Mouse (Mus musculus): ENCODE measurements around the gene Opcml. TPM values are rescaled to one million over a fixed set of nuclear protein-coding genes. Genes with fewer than 3 reads are reported as not detected.

Opcml gene
- total RNA-seq, 1 experiment: 0.49 TPM

DNA sequence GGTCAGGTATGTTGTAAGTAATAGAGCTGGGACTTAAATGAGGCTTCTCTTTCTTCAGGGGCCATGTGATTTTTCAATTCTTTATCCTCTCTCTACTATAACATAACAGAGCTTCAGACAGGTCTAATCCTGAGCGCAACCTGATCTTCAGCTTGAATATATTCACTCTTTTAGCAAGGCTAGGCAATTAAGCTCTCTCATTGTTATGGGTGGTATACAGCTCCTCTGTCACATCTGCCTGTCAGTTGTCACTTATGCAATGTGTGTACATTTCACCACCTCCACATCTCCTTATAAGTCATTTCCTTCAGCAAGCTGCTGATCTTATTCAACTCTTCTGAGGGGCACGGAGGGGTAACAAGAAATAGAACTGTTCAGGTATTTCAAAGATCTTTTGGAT is 924.0 kb downstream of the Opcml start:
- in situ Hi-C loops (cut with MboI; ENCODE audit: low sequenced_read_pairs in 2 of 2, unreplicated experiment in 2 of 2): no loop called here
- H3K27ac ChIP-seq (ENCODE audit: insufficient read depth, low read depth, low read length, poor library complexity, severe bottlenecking): no peak overlapping the region
- no peaks in the 10 kb centered on the region for H3K36me3 ChIP-seq (ENCODE audit: control insufficient read depth, insufficient read depth, low read length, poor library complexity, severe bottlenecking)
- H3K4me1 ChIP-seq (ENCODE audit: control insufficient read depth in 2 of 2, insufficient read depth in 2 of 2, low read length in 2 of 2, poor library complexity in 1 of 2): no peaks in the 10 kb centered on the region
- no peak for DNase-seq (ENCODE audit: low read depth, low spot score)
- TF ChIP-seq MAFK (IDR thresholded peaks at IDR 0.05; ENCODE audit: insufficient read depth, low read depth, low read length) (no peak), CHD2 (IDR thresholded peaks at IDR 0.05; ENCODE audit: low read depth, low read length) (no peak), HCFC1 (IDR thresholded peaks at IDR 0.05; ENCODE audit: borderline replicate concordance, insufficient read depth, low read length) (no peak)
- H3K9ac ChIP-seq (ENCODE audit: insufficient read depth, low read depth, low read length, poor library complexity, severe bottlenecking): no peak overlapping the region
- H3K4me3 ChIP-seq (ENCODE audit: insufficient read depth in 1 of 2, low read depth in 1 of 2, low read length in 2 of 2, poor library complexity in 1 of 2, severe bottlenecking in 1 of 2): no peak overlapping the region
- no peaks in the 10 kb centered on the region for H3K9me3 ChIP-seq (ENCODE audit: control insufficient read depth, insufficient read depth, low read depth, low read length)

DNA sequence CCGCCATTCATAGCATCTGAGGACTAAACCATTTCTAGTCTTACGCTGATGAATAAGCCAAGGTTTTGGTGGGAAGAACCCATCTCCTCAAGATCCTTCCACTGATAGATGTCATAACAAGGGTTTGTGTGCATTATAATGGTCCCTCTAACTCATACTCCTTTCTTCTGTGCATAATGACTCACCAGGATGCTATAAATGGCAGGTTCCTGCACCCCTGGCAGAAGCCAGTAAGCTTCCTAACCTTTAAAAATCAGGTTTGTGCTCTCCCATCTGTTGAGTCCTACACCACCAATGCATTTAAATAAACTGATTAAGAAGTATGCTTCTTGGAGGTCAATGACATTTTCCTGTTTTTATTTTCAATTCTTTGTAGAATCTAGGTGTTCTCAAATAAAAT is 929.6 kb downstream of the Opcml start:
- TF ChIP-seq ZNF384 (IDR thresholded peaks at IDR 0.05; ENCODE audit: low read depth, low read length): no peak
- TF ChIP-seq HCFC1 (IDR thresholded peaks at IDR 0.05; ENCODE audit: borderline replicate concordance, insufficient read depth, low read length): no peak
- no peak for TF ChIP-seq ZC3H11A (IDR thresholded peaks at IDR 0.05; ENCODE audit: borderline replicate concordance, low read depth, low read length)
- no peak for TF ChIP-seq CHD2 (IDR thresholded peaks at IDR 0.05; ENCODE audit: low read depth, low read length)
- no peak for TF ChIP-seq MAFK (IDR thresholded peaks at IDR 0.05; ENCODE audit: insufficient read depth, low read depth, low read length)
- in situ Hi-C loops (cut with MboI; ENCODE audit: low sequenced_read_pairs in 2 of 2, unreplicated experiment in 2 of 2): no loop called here
- H3K4me1 ChIP-seq (ENCODE audit: control insufficient read depth in 2 of 2, insufficient read depth in 2 of 2, low read length in 2 of 2, poor library complexity in 1 of 2): no peaks in the 10 kb centered on the region
- H3K9ac ChIP-seq (ENCODE audit: insufficient read depth, low read depth, low read length, poor library complexity, severe bottlenecking): no peak overlapping the region
- no peak overlapping the region for H3K4me3 ChIP-seq (ENCODE audit: insufficient read depth in 1 of 2, low read depth in 1 of 2, low read length in 2 of 2, poor library complexity in 1 of 2, severe bottlenecking in 1 of 2)
- no peaks in the 10 kb centered on the region for H3K9me3 ChIP-seq (ENCODE audit: control insufficient read depth, insufficient read depth, low read depth, low read length)
- DNase-seq (ENCODE audit: low read depth, low spot score): no peak
- no peak overlapping the region for H3K27ac ChIP-seq (ENCODE audit: insufficient read depth, low read depth, low read length, poor library complexity, severe bottlenecking)
- H3K36me3 ChIP-seq (ENCODE audit: control insufficient read depth, insufficient read depth, low read length, poor library complexity, severe bottlenecking): no peaks in the 10 kb centered on the region

DNA sequence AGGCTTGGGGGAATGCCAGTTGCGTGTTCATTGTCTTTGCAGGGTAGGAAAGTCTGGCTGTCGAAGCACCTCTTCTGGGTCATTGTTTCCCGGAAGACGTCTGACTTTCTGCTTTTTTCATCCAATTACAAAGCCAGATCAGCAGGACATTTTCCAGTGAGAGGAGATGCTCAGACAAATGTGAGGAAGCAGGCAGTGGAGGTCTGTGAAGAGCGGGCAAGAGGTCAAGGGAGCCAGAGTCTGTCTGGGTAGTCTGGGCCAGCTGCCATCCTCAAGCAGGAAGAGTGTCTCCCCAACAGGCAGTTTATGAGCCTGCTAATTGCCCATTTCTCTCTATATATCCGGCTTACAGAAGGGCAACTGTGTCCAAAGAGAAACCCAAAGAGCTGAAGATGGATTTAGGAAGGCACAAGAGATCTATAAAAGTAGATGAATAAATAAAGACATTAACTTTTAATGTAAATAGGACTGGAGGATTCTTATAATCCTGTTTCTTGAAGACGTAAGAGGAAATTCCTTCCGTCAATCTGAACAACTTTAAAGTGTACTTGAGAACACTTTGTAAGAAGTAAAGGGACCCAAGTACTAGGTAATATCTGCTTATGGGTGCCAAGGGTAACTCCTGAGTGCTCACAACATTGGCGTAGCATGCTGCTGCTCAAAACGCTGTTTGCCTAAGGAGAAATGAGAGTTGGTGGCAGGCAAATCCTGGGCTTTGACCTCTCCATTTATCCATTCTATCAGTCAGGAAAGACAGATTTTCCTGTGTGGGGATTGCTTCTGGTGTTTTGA is 941.4 kb downstream of the Opcml start:
- TF ChIP-seq ZC3H11A (IDR thresholded peaks at IDR 0.05; ENCODE audit: borderline replicate concordance, low read depth, low read length): no peak
- no peak for TF ChIP-seq MAFK (IDR thresholded peaks at IDR 0.05; ENCODE audit: insufficient read depth, low read depth, low read length)
- TF ChIP-seq CHD2 (IDR thresholded peaks at IDR 0.05; ENCODE audit: low read depth, low read length): no peak
- TF ChIP-seq ZNF384 (IDR thresholded peaks at IDR 0.05; ENCODE audit: low read depth, low read length): no peak
- no peak for TF ChIP-seq HCFC1 (IDR thresholded peaks at IDR 0.05; ENCODE audit: borderline replicate concordance, insufficient read depth, low read length)
- in situ Hi-C loops (cut with MboI; ENCODE audit: low sequenced_read_pairs in 2 of 2, unreplicated experiment in 2 of 2): loop anchor here in 1 of 2 experiments (25.0 kb wide), 1 partner anchor 470 kb away; no protein-coding TSS in a partner anchor
- DNase-seq (ENCODE audit: low read depth, low spot score): no peak

DNA sequence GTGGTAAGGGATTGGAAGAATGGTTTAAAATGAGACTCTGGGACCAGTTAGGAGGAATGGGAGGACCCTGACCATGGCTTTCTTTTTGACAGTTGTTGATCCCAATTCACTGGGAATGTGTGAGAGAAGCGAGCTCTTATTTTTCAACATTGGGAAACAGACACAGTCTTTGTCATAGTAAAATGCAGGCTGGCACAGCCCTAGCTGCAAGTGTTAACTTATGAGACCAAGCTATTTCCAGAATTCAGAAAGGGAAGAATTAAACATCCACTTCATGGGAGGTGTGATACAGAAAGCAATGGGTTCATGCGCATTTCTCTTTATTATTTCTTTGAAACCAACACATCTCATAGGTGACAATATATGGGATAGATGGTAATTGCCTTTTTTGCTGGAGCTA is 947.4 kb downstream of the Opcml start:
- no peak overlapping the region for H3K9ac ChIP-seq (ENCODE audit: insufficient read depth, low read depth, low read length, poor library complexity, severe bottlenecking)
- no peaks in the 10 kb centered on the region for H3K9me3 ChIP-seq (ENCODE audit: control insufficient read depth, insufficient read depth, low read depth, low read length)
- DNase-seq (ENCODE audit: low read depth, low spot score): no peak
- H3K4me3 ChIP-seq (ENCODE audit: insufficient read depth in 1 of 2, low read depth in 1 of 2, low read length in 2 of 2, poor library complexity in 1 of 2, severe bottlenecking in 1 of 2): no peak overlapping the region
- H3K36me3 ChIP-seq (ENCODE audit: control insufficient read depth, insufficient read depth, low read length, poor library complexity, severe bottlenecking): no peaks in the 10 kb centered on the region
- H3K27ac ChIP-seq (ENCODE audit: insufficient read depth, low read depth, low read length, poor library complexity, severe bottlenecking): no peak overlapping the region
- H3K4me1 ChIP-seq (ENCODE audit: control insufficient read depth in 2 of 2, insufficient read depth in 2 of 2, low read length in 2 of 2, poor library complexity in 1 of 2): no peaks in the 10 kb centered on the region
- in situ Hi-C loops (cut with MboI; ENCODE audit: low sequenced_read_pairs in 2 of 2, unreplicated experiment in 2 of 2): loop anchor here in 1 of 2 experiments (25.0 kb wide), 1 partner anchor 476 kb away; no protein-coding TSS in a partner anchor
- no peak for TF ChIP-seq CHD2 (IDR thresholded peaks at IDR 0.05; ENCODE audit: low read depth, low read length)
- TF ChIP-seq ZNF384 (IDR thresholded peaks at IDR 0.05; ENCODE audit: low read depth, low read length): no peak
- no peak for TF ChIP-seq HCFC1 (IDR thresholded peaks at IDR 0.05; ENCODE audit: borderline replicate concordance, insufficient read depth, low read length)
- no peak for TF ChIP-seq MAFK (IDR thresholded peaks at IDR 0.05; ENCODE audit: insufficient read depth, low read depth, low read length)
- no peak for TF ChIP-seq ZC3H11A (IDR thresholded peaks at IDR 0.05; ENCODE audit: borderline replicate concordance, low read depth, low read length)

More for the DNA sequence above, 941.4 kb downstream of the Opcml start:
- no peaks in the 10 kb centered on the region for H3K9me3 ChIP-seq (ENCODE audit: control insufficient read depth, insufficient read depth, low read depth, low read length)
- no peak overlapping the region for H3K4me3 ChIP-seq (ENCODE audit: insufficient read depth in 1 of 2, low read depth in 1 of 2, low read length in 2 of 2, poor library complexity in 1 of 2, severe bottlenecking in 1 of 2)
- no peak overlapping the region for H3K27ac ChIP-seq (ENCODE audit: insufficient read depth, low read depth, low read length, poor library complexity, severe bottlenecking)
- no peak overlapping the region for H3K9ac ChIP-seq (ENCODE audit: insufficient read depth, low read depth, low read length, poor library complexity, severe bottlenecking)
- H3K36me3 ChIP-seq (ENCODE audit: control insufficient read depth, insufficient read depth, low read length, poor library complexity, severe bottlenecking): no peaks in the 10 kb centered on the region
- no peaks in the 10 kb centered on the region for H3K4me1 ChIP-seq (ENCODE audit: control insufficient read depth in 2 of 2, insufficient read depth in 2 of 2, low read length in 2 of 2, poor library complexity in 1 of 2)
